Mouse (Mus musculus) embryonic stem cell, embryonic (primary cell): Measurements from ENCODE around the gene Ap5s1.

Source experiments
- CTCF ChIA-PET, 4 experiments: fragments of 300-600 bp in 2 of 4; fragments of 350-600 bp in 2 of 4; sonication (Branson Sonifier 250); formaldehyde crosslinking; loops; one replicate each; lab custom pipeline; 2022; ENCODE audit warnings: inconsistent platforms in 2 of 4; lab: Charles Lee
- POLR2A ChIA-PET, 4 experiments: fragments of 300-600 bp in 2 of 4; fragments of 350-600 bp in 2 of 4; sonication (Branson Sonifier 250); formaldehyde crosslinking; loops; one replicate each; lab custom pipeline; 2022; ENCODE audit warnings: antibody characterized with exemption in 4 of 4, inconsistent platforms in 1 of 4; lab: Charles Lee

Ap5s1 gene

GRCm38 (mm10) chr2:131200710-131201109 lies 6.2 kb upstream of the Ap5s1 start:
- CTCF ChIA-PET: interaction anchor here in 3 of 4 experiments (0.5 to 3.8 kb wide), 4 partner anchors 9 to 707 kb away, joined by 4 to 15 read pairs (median 6); no protein-coding TSS in a partner anchor

GRCm38 (mm10) chr2:131201262-131201661 lies 5.6 kb upstream of the Ap5s1 start:
- CTCF ChIA-PET: interaction anchor here in 2 of 4 experiments (2.3 to 3.8 kb wide), 2 partner anchors 9 kb away, joined by 6 to 15 read pairs; no protein-coding TSS in a partner anchor

More at GRCm38 (mm10) chr2:131200710-131201109, 6.2 kb upstream of the Ap5s1 start:
- POLR2A ChIA-PET: interaction anchor here in 3 of 4 experiments (0.6 to 2.0 kb wide), 9 partner anchors 8 to 592 kb away, joined by 3 to 7 read pairs (median 4); partner anchors contain the start of genes Cenpb (in 2 of the 3), 1700037H04Rik (in 1 of the 3), Cdc25b (in 1 of the 3) and Mavs (in 1 of the 3)

DNA sequence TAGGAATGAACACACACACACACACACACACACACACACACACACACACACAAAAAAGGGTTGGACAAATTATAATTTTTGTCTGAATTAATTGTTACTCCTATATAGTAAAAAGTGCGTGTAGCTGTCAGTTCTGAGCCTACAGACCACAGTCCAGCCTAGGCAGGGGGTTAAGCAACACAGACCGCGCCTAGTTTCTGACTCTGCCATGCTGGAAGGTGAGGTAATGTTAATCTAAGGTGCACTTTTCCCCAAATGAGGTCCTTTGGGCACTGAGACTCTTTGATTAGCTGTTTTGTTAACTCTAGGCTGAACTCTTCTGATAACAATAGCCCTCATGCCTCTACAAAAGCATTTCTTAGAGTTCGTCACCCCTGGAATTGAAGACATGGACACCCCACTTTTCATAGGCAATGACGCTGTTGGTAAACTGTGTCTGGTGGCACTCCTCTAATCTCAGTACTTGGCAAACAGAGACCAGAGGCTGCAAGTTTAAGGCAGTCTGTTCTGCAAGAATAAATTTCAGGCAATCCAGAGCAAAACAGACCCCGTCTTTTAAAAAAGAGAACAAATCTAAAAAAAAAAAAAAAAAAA lies 3.0 kb upstream of the Ap5s1 start:
- POLR2A ChIA-PET: interaction anchor here in 2 of 4 experiments (0.6 to 4.3 kb wide), 24 partner anchors 8 to 1412 kb away, joined by 3 to 32 read pairs (median 4); partner anchors contain the start of genes Cdc25b (in 2 of the 2), Spef1 (in 2 of the 2), Cenpb (in 1 of the 2) and Mavs (in 1 of the 2)
- CTCF ChIA-PET: interaction anchor here in 1 of 4 experiments (1.3 kb wide), 1 partner anchor 16 kb away, joined by 7 read pairs; the partner anchor contains the start of genes Cdc25b and Spef1

More at GRCm38 (mm10) chr2:131201262-131201661, 5.6 kb upstream of the Ap5s1 start:
- POLR2A ChIA-PET: interaction anchor here in 2 of 4 experiments (0.8 to 2.0 kb wide), 6 partner anchors 9 to 32 kb away, joined by 3 to 6 read pairs (median 4); partner anchors contain the start of genes Cdc25b (in 1 of the 2), Cenpb (in 1 of the 2), Mavs (in 1 of the 2) and Spef1 (in 1 of the 2)

GRCm38 (mm10) chr2:131204410-131204981 lies 2.4 kb upstream of the Ap5s1 start:
- ChIA-PET POLR2A (interaction anchor here in 3 of 4 experiments (0.6 to 4.3 kb wide), 28 partner anchors 8 to 1412 kb away, joined by 3 to 32 read pairs (median 4); partner anchors contain the start of genes Cdc25b (in 2 of the 3), Spef1 (in 2 of the 3), Mavs (in 1 of the 3) and Pank2 (in 1 of the 3)), CTCF (interaction anchor here in 1 of 4 experiments (1.3 kb wide), 1 partner anchor 17 kb away, joined by 7 read pairs; the partner anchor contains the start of genes Cdc25b and Spef1)

- ChIA-PET POLR2A (interaction anchor here in 2 of 4 experiments (0.6 to 4.3 kb wide), 15 partner anchors 9 to 147 kb away, joined by 3 to 32 read pairs (median 4); partner anchors contain the start of genes Cdc25b (in 2 of the 2), Spef1 (in 2 of the 2) and Rnf24 (in 1 of the 2)), CTCF (interaction anchor here in 2 of 4 experiments (0.6 to 1.3 kb wide), 2 partner anchors 17 to 18 kb away, joined by 3 to 7 read pairs; partner anchors contain the start of genes Cdc25b (in 1 of the 2) and Spef1 (in 1 of the 2))
These were observed 1.2 kb upstream of the Ap5s1 start for GRCm38 (mm10) chr2:131205521-131206182.

DNA sequence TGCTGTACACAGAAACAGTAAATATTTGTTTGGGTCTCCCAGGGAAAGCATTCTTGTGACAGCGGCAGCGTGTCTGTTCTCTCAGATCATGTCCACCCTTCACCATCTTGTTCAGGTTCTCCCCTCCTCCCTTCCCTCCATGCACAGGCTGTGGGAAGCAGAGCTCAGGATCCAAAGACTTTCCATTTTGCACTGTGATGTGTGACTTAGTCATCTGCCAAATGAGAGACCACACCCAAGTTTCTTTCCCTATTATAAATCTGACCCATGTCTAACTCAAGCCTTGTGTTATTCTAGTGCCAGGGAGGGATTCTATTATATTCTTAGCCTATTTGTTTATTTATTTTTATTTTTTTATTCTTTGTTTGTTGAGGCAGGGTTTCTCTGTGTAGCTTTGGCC lies 1.5 kb downstream of the Ap5s1 start:
- ChIA-PET POLR2A (interaction anchor here in 2 of 4 experiments (0.7 to 3.4 kb wide), 9 partner anchors 18 to 1770 kb away, joined by 3 to 28 read pairs (median 5); partner anchors contain the start of genes Cdc25b (in 2 of the 2), Spef1 (in 2 of the 2), 1700037H04Rik (in 1 of the 2) and Cenpb (in 1 of the 2)), CTCF (interaction anchor here in 3 of 4 experiments (0.6 to 0.7 kb wide), 4 partner anchors 9 to 1482 kb away, joined by 3 to 6 read pairs (median 3); partner anchors contain the start of gene Hspa12b (in 1 of the 3))

DNA sequence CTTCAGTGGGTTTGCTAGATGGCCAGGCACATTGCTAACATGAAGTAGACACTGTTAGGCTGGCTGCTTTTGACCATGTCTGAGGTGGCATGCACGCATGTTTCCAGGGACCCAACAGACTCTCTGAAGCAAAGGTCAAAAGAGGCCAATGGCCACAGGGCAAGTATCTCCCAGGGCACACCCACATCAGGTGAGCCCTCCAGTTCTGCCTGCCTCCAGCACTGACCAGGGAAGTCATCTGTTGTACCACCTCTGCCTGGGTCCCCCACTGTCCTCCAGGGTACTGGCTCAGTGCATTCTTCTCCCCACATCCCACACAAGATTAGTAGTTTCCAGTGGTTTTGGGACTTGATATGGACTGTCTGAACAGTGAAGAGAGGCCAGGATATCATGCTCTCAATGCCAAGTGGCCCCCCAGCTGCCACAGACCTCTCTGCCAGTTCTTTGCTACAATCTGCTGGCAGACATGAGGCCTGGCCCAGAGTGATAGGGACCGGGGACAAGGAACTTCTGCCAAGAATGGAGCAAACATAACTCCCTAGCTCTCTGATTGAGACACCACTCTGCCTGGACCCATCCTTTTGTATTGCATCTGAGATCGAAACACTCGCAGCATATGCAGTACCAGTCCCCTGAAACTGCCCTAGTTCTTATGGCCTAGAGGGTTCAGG lies 2.4 kb downstream of the Ap5s1 start:
- CTCF ChIA-PET: interaction anchor here (0.5 to 2.4 kb wide), 46 partner anchors 9 to 646 kb away, joined by 3 to 22 read pairs (median 6); partner anchors contain the start of genes Cdc25b (in 4 of the 4), Spef1 (in 3 of the 4), 1700037H04Rik (in 2 of the 4) and Mavs (in 2 of the 4)
- POLR2A ChIA-PET: interaction anchor here in 3 of 4 experiments (0.7 to 10.0 kb wide), 36 partner anchors 9 to 1769 kb away, joined by 3 to 112 read pairs (median 5); partner anchors contain the start of genes Cdc25b (in 3 of the 3), Spef1 (in 3 of the 3), Cenpb (in 2 of the 3) and Mavs (in 2 of the 3)

DNA sequence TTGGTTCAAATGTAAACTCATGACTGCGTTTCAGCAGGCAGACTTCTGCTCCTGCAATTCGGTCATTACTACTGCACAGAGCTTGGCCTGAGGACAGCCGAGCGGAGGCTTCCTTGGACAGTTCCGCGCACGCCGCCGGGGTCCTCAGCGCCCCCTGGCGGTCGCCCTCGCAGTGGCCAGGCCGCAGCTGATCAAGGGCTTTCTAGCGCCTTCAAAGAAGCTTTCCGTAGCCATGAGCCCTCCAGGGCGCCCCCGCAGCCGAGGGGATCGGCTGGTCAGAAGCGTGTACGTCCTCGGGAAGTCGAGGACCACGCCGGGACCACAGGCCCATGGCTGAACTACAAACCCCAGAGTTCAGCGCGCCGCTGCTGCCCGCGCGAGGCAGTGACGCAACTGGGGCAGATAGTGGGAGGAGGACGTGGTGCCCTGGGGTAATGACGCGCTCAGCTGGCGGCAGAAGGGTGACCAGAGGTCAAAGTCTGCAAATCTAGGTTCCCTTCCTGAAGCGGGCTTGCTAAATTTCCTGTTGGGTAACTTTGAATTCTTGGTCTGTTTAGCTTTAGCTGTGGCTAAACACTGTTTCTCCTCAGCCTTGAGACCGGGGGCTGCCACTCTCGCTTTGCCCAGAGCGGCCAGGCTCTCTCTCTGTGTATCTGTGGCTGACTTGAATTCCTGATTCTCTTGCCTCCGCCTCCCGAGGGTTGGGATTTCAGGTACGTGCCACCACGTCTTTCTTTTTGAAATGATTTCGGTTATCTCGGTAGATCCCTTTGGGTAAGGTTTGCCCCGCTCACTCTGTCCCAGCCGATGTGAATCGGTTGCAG lies 3.3 kb downstream of the Ap5s1 start:
- ChIA-PET CTCF (interaction anchor here (0.5 to 2.4 kb wide), 55 partner anchors 10 to 646 kb away, joined by 3 to 22 read pairs (median 5); partner anchors contain the start of genes Cdc25b (in 4 of the 4), Spef1 (in 3 of the 4), 1700037H04Rik (in 2 of the 4) and Mavs (in 2 of the 4)), POLR2A (interaction anchor here in 3 of 4 experiments (0.7 to 10.0 kb wide), 36 partner anchors 8 to 647 kb away, joined by 3 to 112 read pairs (median 6); partner anchors contain the start of genes Cdc25b (in 3 of the 3), Spef1 (in 3 of the 3), 1700037H04Rik (in 2 of the 3) and Cenpb (in 2 of the 3))

DNA sequence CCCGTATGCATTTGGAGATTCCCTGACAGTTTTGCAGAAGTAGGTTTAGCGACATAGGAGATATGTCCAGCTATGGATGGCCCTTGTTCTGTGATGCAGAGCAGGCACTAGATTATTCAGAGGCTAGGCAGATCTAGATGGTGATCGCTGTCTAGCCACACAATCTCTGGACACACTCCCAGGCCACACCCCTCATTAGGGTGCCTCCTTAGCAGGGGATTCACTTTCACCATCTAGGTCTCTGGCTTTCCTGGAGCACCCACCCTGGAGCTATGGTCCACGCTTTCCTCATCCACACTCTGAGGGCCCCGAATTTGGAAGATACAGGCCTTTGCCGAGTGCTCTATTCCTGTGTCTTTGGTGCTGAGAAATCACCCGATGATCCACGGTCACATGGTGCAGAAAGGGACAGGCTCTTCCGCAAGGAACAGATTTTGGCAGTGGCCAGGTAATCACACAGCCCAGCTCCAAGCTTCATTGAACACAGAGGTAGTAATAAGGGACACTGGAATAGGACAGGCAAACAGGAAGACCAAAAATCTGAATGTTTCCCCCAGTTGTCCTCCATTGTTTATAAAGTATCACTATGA lies 4.2 kb downstream of the Ap5s1 start:
- CTCF ChIA-PET: interaction anchor here in 2 of 4 experiments (2.1 to 2.4 kb wide), 6 partner anchors 14 to 115 kb away, joined by 5 to 22 read pairs (median 11); partner anchors contain the start of genes 1700037H04Rik (in 1 of the 2), Cdc25b (in 1 of the 2), Mavs (in 1 of the 2) and Spef1 (in 1 of the 2)

DNA sequence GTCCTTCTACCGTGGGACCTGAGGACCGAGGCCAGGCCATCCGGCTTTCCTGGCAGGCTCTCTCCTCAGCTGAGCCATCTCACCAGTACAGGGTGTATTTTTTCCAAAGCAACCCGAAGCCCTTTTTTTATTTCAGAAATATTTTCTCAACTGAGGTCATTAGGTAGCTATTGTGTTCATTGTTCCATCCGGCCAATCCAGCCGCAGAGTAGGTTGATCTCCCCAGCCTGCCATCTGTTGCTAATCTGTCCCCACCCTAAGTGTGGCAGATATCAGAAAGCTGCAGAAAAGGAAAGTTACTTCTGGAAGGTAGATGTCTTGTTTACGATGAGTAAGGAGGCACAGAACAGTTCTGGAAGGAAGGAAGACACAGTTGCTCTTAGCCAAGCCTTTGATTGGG lies 6.9 kb downstream of the Ap5s1 start:
- POLR2A ChIA-PET: interaction anchor here in 2 of 4 experiments (0.9 to 10.0 kb wide), 9 partner anchors 9 to 34 kb away, joined by 3 to 112 read pairs (median 4); partner anchors contain the start of genes Cdc25b (in 1 of the 2), Cenpb (in 1 of the 2), Mavs (in 1 of the 2) and Spef1 (in 1 of the 2)
- CTCF ChIA-PET: interaction anchor here in 1 of 4 experiments (0.8 kb wide), 1 partner anchor 159 kb away, joined by 7 read pairs; no protein-coding TSS in a partner anchor

More for the DNA sequence above, 4.2 kb downstream of the Ap5s1 start:
- POLR2A ChIA-PET: interaction anchor here in 2 of 4 experiments (1.2 to 10.0 kb wide), 11 partner anchors 11 to 52 kb away, joined by 3 to 112 read pairs (median 10); partner anchors contain the start of genes Mavs (in 2 of the 2), 1700037H04Rik (in 1 of the 2), Cdc25b (in 1 of the 2) and Pank2 (in 1 of the 2)

DNA sequence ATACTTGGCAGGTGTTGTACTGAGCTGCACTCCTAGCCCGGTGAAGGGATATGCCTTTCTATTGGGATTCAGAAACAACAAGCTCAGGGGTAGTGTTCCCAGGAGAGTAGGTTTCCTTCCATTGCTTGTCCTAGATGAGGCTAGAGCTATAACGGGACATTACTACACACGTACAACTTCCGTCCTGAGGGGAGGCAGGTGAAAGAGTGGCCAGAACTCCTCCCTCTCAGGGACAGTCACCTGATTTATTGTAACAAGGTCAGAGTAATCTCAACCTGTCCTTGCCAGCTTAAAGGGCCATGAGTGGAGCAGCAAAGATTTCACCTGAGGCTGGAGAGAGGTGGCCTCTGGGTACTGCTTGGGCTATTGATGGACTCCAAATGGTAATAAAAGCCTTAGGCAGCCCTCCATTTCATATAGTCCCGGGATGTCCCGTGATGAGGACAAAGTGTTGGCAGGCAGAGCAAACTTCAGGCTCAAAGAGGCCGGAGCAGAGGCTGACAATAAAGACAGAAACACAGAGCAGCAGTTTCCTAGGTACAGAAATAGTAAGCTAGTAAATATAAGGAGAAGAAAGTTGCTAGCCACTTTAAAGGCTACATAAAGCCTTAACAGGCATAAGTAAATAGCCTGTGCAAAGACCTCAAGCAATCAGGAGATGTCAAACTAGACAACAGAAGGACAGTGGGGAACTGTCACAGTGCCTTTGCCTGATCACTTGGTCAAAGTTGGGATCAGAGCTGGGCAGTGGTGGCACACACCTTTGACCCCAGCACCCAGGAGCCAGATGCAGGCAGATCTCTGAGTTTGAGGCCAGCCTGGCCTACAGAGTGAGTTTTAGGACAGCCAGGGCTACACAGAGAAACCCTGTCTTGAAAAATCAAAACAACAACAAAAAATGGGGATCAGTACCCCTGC lies 9.3 kb downstream of the Ap5s1 start:
- ChIA-PET CTCF (interaction anchor here in 2 of 4 experiments (0.8 to 1.4 kb wide), 4 partner anchors 29 to 45 kb away, joined by 3 to 4 read pairs (median 3); partner anchors contain the start of genes Cdc25b (in 1 of the 2) and Spef1 (in 1 of the 2)), POLR2A (interaction anchor here in 3 of 4 experiments (0.6 to 10.0 kb wide), 16 partner anchors 11 to 924 kb away, joined by 3 to 112 read pairs (median 4); partner anchors contain the start of genes Mavs (in 3 of the 3), Cdc25b (in 2 of the 3), Spef1 (in 2 of the 3) and Ddrgk1 (in 1 of the 3))

DNA sequence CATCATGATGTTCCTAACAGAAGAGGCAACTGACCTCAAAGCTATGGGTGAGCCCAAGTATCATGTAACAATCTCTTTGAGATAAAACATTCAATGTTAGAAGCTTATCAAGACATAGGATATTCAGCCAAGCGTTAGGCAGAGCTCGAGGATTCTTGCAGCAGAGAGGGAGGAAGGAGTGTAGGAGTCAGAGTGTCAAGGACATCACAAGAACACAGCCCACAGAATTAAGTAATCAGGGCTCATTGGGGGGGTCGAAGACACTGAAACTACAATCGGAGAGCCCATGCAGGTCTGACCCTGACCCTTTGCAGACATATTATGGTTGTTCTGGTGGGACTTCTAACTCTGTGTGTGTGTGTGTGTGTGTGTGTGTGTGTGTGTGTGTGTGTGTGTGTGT lies 13.2 kb downstream of the Ap5s1 start:
- POLR2A ChIA-PET: interaction anchor here in 2 of 4 experiments (0.6 to 1.1 kb wide), 5 partner anchors 13 to 75 kb away, joined by 3 to 7 read pairs (median 4); partner anchors contain the start of gene Mavs (in 1 of the 2)
- CTCF ChIA-PET: no interaction called here
